Mouse (Mus musculus) midbrain, embryonic 16.5 days (tissue): ENCODE measurements at regions not wholly inside any gene's neighbourhood (a gene's known extent, or its start where the extent isn't known, plus 50 kb on each side); places are given as distances from the start of the nearest gene placed in this dataset.

Experiments
- ATAC-seq: fragments of 200-750 bp; cut with Nextera tagmentation; 2 replicates; pipeline ENCODE4 v1.8.0; 2017; ENCODE audit warnings: moderate TSS enrichment
- H3K27ac ChIP-seq: fragments of 300-500 bp; sonication (generic); 2 replicates; pipeline ENCODE4 v1.5.1; 2014; ENCODE audit warnings: mild to moderate bottlenecking, low read length, mixed read lengths
- H3K27me3 ChIP-seq: fragments of 300-500 bp; sonication (generic); 2 replicates; pipeline ENCODE4 v1.6.1; 2014; ENCODE audit warnings: low read depth, low read length, mixed read lengths; ENCODE audit not compliant: control insufficient read depth, insufficient read depth
- H3K36me3 ChIP-seq: fragments of 300-500 bp; sonication (generic); 2 replicates; pipeline ENCODE4 v1.6.1; 2014; ENCODE audit warnings: mild to moderate bottlenecking, low read length, moderate library complexity, mixed read lengths; ENCODE audit not compliant: control insufficient read depth, insufficient read depth
- H3K4me1 ChIP-seq: fragments of 300-500 bp; sonication (generic); 2 replicates; pipeline ENCODE4 v1.6.1; 2014; ENCODE audit warnings: mild to moderate bottlenecking, low read length, mixed read lengths; ENCODE audit not compliant: control insufficient read depth, insufficient read depth
- H3K4me2 ChIP-seq: fragments of 300-500 bp; sonication (generic); 2 replicates; pipeline ENCODE4 v1.6.1; 2014; ENCODE audit warnings: mild to moderate bottlenecking, low read length, mixed read lengths
- H3K4me3 ChIP-seq: fragments of 300-500 bp; sonication (generic); 2 replicates; pipeline ENCODE4 v1.5.1; 2014; ENCODE audit warnings: low read depth, mild to moderate bottlenecking, low read length, moderate library complexity, mixed read lengths
- H3K9ac ChIP-seq: fragments of 300-500 bp; sonication (generic); 2 replicates; pipeline ENCODE4 v1.6.1; 2014; ENCODE audit warnings: low read depth, low read length, mixed read lengths
- H3K9me3 ChIP-seq: fragments of 300-500 bp; sonication (generic); replicated peaks from 2 replicates; pipeline ENCODE4 v1.6.1; 2014; ENCODE audit warnings: mild to moderate bottlenecking, low read length, mixed read lengths; ENCODE audit not compliant: control insufficient read depth, poor library complexity, severe bottlenecking
- WGBS: fragments of 180-500 bp; shearing (Covaris S2); extraction: QIAGEN DNeasy Blood & Tissue Kit; methylation state at CpG from one replicate; pipeline ENCODE4 v1.1.7; 2014; 5-methylcytosine and 5-hydroxymethylcytosine counted together

GRCm38 (mm10) chr4:10759491-10759890 lies 114.8 kb upstream of the 2610301B20Rik start:
- Histone ChIP-seq H3K4me1 (no peaks in the 10 kb centered on the region), H3K27me3 (no peaks in the 10 kb centered on the region), H3K9me3 (no peaks in the 10 kb centered on the region), H3K36me3 (no peaks in the 10 kb centered on the region), H3K4me3 (no peak overlapping the region), H3K4me2 (no peak overlapping the region), H3K27ac (no peak overlapping the region), H3K9ac (no peak overlapping the region)
- ATAC-seq = no peak
- WGBS = 98% methylated on average over 4 of the region's 4 CpGs

GRCm38 (mm10) chr4:10767676-10768075 lies 106.6 kb upstream of the 2610301B20Rik start:
- Histone ChIP-seq H3K4me3 (no peak overlapping the region), H3K36me3 (no peaks in the 10 kb centered on the region), H3K9ac (no peak overlapping the region), H3K4me2 (no peak overlapping the region), H3K27ac (no peak overlapping the region), H3K9me3 (no peaks in the 10 kb centered on the region), H3K27me3 (no peaks in the 10 kb centered on the region), H3K4me1 (no peaks in the 10 kb centered on the region)
- ATAC-seq = no peak
- 72% methylated on average over 6 of the region's 6 CpGs for WGBS

- Histone ChIP-seq H3K4me3 (no peak overlapping the region), H3K27me3 (no peaks in the 10 kb centered on the region), H3K36me3 (no peaks in the 10 kb centered on the region), H3K9me3 (no peaks in the 10 kb centered on the region), H3K9ac (no peak overlapping the region), H3K4me2 (no peak overlapping the region), H3K4me1 (no peaks in the 10 kb centered on the region), H3K27ac (no peak overlapping the region)
- no peak for ATAC-seq
- 94% methylated on average over 13 of the region's 13 CpGs for WGBS
Observed at GRCm38 (mm10) chr4:10770026-10770643, 104.2 kb upstream of the 2610301B20Rik start.

DNA sequence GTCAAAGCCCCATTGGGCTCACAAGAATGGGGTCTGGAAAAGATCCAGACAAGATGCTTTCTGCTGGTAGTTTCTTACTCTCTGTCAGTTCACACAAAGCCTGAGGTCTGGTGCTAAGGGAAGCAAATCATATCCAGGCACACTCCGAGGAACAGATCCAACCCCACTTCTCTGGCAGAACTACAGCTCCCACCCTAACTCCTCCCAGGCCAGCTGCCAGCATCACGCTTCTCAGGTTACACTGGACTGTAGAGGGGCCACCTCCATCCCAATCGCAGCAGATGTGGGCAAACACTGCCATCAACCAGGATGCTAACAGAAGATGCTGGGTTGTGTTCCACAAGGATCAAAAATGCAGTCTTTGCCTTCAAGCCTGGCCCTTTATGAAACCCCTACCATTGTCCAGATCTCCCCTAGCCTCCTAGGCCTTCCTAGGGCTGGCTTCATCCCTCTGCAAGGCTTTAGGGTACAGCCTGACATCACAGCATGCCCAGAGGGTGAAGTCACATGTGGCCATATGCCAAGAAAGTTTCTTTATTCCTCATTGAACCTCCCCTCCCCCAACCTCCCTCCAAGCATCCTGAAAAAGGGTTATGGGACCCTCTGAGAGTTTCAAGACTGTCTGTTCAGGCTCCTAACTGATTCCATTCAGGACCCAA lies 99.6 kb upstream of the 2610301B20Rik start:
- no peak for ATAC-seq
- H3K27ac ChIP-seq = no peak overlapping the region
- WGBS = 43% methylated on average over 3 of the region's 3 CpGs

GRCm38 (mm10) chr4:10786701-10787100 lies 87.6 kb upstream of the 2610301B20Rik start:
- no peaks in the 10 kb centered on the region for H3K27me3 ChIP-seq

More for the DNA sequence above, 99.6 kb upstream of the 2610301B20Rik start:
- H3K4me2 ChIP-seq = no peak overlapping the region
- no peaks in the 10 kb centered on the region for H3K27me3 ChIP-seq
- no peaks in the 10 kb centered on the region for H3K36me3 ChIP-seq
- H3K4me3 ChIP-seq = no peak overlapping the region
- H3K9me3 ChIP-seq = no peaks in the 10 kb centered on the region
- H3K9ac ChIP-seq = no peak overlapping the region
- no peaks in the 10 kb centered on the region for H3K4me1 ChIP-seq

DNA sequence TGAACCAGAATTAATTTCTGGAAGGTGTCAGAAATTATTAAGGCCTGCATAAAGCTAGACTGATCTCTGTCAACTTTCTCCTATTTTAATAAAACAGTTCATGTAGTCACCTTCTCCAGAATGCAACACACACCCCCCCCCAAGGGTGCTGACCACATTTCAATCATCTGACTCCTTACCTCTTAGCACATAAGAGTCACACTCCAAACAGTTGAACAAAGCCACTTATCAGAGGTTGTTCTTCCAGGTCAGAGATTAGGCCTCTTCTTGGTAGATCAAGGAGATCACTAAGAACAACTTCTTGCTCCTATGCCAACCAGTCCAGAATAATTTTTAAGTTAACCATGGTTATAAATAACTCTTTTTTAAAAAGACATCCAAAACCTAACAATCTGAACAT lies 86.0 kb upstream of the 2610301B20Rik start:
- no peak overlapping the region for H3K4me3 ChIP-seq
- H3K9ac ChIP-seq = no peak overlapping the region
- no peaks in the 10 kb centered on the region for H3K36me3 ChIP-seq
- no peak overlapping the region for H3K4me2 ChIP-seq
- no peak overlapping the region for H3K27ac ChIP-seq
- H3K9me3 ChIP-seq = no peaks in the 10 kb centered on the region
- ATAC-seq = no peak
- no peaks in the 10 kb centered on the region for H3K4me1 ChIP-seq
- no peaks in the 10 kb centered on the region for H3K27me3 ChIP-seq

More at GRCm38 (mm10) chr4:10786701-10787100, 87.6 kb upstream of the 2610301B20Rik start:
- no peaks in the 10 kb centered on the region for H3K9me3 ChIP-seq
- no peak overlapping the region for H3K9ac ChIP-seq
- no peaks in the 10 kb centered on the region for H3K4me1 ChIP-seq
- WGBS = 86% methylated on average over 2 of the region's 2 CpGs
- no peak overlapping the region for H3K27ac ChIP-seq
- H3K4me3 ChIP-seq = no peak overlapping the region
- H3K36me3 ChIP-seq = no peaks in the 10 kb centered on the region
- no peak for ATAC-seq
- no peak overlapping the region for H3K4me2 ChIP-seq

- no peak overlapping the region for H3K27ac ChIP-seq
- H3K36me3 ChIP-seq = no peaks in the 10 kb centered on the region
- ATAC-seq = no peak
- WGBS = 85% methylated on average over 3 of the region's 3 CpGs
- H3K4me3 ChIP-seq = no peak overlapping the region
- H3K9ac ChIP-seq = no peak overlapping the region
- no peaks in the 10 kb centered on the region for H3K27me3 ChIP-seq
- no peaks in the 10 kb centered on the region for H3K9me3 ChIP-seq
- no peaks in the 10 kb centered on the region for H3K4me1 ChIP-seq
- H3K4me2 ChIP-seq = no peak overlapping the region
Observed at GRCm38 (mm10) chr4:10789141-10789540, 85.2 kb upstream of the 2610301B20Rik start.

GRCm38 (mm10) chr4:10792628-10793027 lies 81.7 kb upstream of the 2610301B20Rik start:
- WGBS = 77% methylated on average over 3 of the region's 3 CpGs
- no peaks in the 10 kb centered on the region for H3K9me3 ChIP-seq
- H3K4me1 ChIP-seq = no peaks in the 10 kb centered on the region
- H3K27ac ChIP-seq = no peak overlapping the region
- no peaks in the 10 kb centered on the region for H3K27me3 ChIP-seq
- H3K4me3 ChIP-seq = no peak overlapping the region
- no peaks in the 10 kb centered on the region for H3K36me3 ChIP-seq
- no peak for ATAC-seq
- no peak overlapping the region for H3K9ac ChIP-seq
- no peak overlapping the region for H3K4me2 ChIP-seq

DNA sequence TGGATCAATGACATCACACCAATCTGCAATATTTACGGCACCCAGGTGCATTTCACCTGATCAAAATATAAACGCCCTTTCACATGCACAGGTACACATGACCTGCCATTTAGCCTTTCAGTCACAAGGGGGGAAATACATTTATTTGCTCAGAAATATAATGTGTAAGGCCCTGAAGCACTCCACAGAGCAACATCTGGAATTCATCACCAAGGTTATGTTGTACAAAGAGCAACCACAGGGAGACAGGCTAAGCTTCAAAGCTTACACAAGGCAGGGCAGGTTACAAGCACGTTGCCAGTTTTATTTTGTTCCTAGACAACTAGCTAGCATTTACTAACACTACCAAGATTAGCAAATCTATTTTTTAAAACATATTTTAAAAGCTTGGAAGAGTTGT lies 79.8 kb upstream of the 2610301B20Rik start:
- H3K36me3 ChIP-seq = no peaks in the 10 kb centered on the region
- no peak overlapping the region for H3K4me3 ChIP-seq
- H3K4me1 ChIP-seq = no peaks in the 10 kb centered on the region
- WGBS = 86% methylated on average over 3 of the region's 3 CpGs
- no peak for ATAC-seq
- no peaks in the 10 kb centered on the region for H3K9me3 ChIP-seq
- H3K9ac ChIP-seq = no peak overlapping the region
- no peak overlapping the region for H3K4me2 ChIP-seq
- no peak overlapping the region for H3K27ac ChIP-seq
- no peaks in the 10 kb centered on the region for H3K27me3 ChIP-seq
